Mouse (Mus musculus): ENCODE data around the gene Actb.

Gene Actb

GRCm38 (mm10) chr5:142906532-142907047 is at the start of gene Actb:
TSS of gene Actb (minus strand) at chr5:142906754.
- peak; percentile 97 for DNase-seq

GRCm38 (mm10) chr5:142953641-142954040 is 47.1 kb upstream of the Actb start:
- DNase-seq: no peak

- no peak for DNase-seq
Observed at GRCm38 (mm10) chr5:142950405-142950804, 43.9 kb upstream of the Actb start.

GRCm38 (mm10) chr5:142949580-142949979 is 43.0 kb upstream of the Actb start:
- no peak for DNase-seq

GRCm38 (mm10) chr5:142947460-142947859 is 40.9 kb upstream of the Actb start:
- DNase-seq: no peak

GRCm38 (mm10) chr5:142944979-142945682 is 38.6 kb upstream of the Actb start:
- DNase-seq: peak; percentile 62

- no peak for DNase-seq
Observed at GRCm38 (mm10) chr5:142940393-142940792, 33.8 kb upstream of the Actb start.

GRCm38 (mm10) chr5:142937956-142938727 is 31.6 kb upstream of the Actb start:
- DNase-seq: peak; percentile 62

GRCm38 (mm10) chr5:142936336-142936719 is 29.8 kb upstream of the Actb start:
- peak; percentile 87 for DNase-seq

- peak; percentile 95 for DNase-seq
Observed at GRCm38 (mm10) chr5:142935642-142936335, 29.2 kb upstream of the Actb start.

- no peak for DNase-seq
Observed at GRCm38 (mm10) chr5:142932731-142933130, 26.2 kb upstream of the Actb start.

- DNase-seq: peak; percentile 97
Observed at GRCm38 (mm10) chr5:142932084-142932685, 25.6 kb upstream of the Actb start.

- DNase-seq: no peak
Observed at GRCm38 (mm10) chr5:142931241-142931745, 24.7 kb upstream of the Actb start.

GRCm38 (mm10) chr5:142929400-142929752 is 22.8 kb upstream of the Actb start:
- DNase-seq: no peak

- peak; percentile 93 for DNase-seq
Observed at GRCm38 (mm10) chr5:142928749-142929399, 22.3 kb upstream of the Actb start.

- DNase-seq: no peak
Observed at GRCm38 (mm10) chr5:142927341-142927930, 20.9 kb upstream of the Actb start.

- DNase-seq: no peak
Observed at GRCm38 (mm10) chr5:142926940-142927228, 20.3 kb upstream of the Actb start.

GRCm38 (mm10) chr5:142926204-142926939 is 19.8 kb upstream of the Actb start:
- DNase-seq: peak; percentile 80

GRCm38 (mm10) chr5:142924336-142924959 is 17.9 kb upstream of the Actb start:
- DNase-seq: no peak

- DNase-seq: no peak
Observed at GRCm38 (mm10) chr5:142923781-142924180, 17.2 kb upstream of the Actb start.

GRCm38 (mm10) chr5:142922251-142922650 is 15.7 kb upstream of the Actb start:
- DNase-seq: no peak

Measured in lung, postnatal 36 days (tissue).